Mouse (Mus musculus) megakaryocyte, embryonic 14.5 days (primary cell): ENCODE results near the gene Adm2.

Experiments used
- FLI1 ChIP-seq: IDR thresholded peaks from 2 replicates; pipeline ENCODE4 v1.6.1; 2012; ENCODE audit warnings: low read length, inconsistent platforms, mixed read lengths
- GATA1 ChIP-seq: IDR thresholded peaks from 3 replicates; pipeline ENCODE4 v1.6.1; 2012; ENCODE audit warnings: mixed read lengths, low read length, inconsistent platforms, borderline replicate concordance

- TF ChIP-seq GATA1 (no peak), FLI1 (no peak)
Measured at GRCm38 (mm10) chr15:89284094-89284493, 38.4 kb upstream of the Adm2 start.
